Mouse (Mus musculus) midbrain, embryonic 12.5 days (tissue): ENCODE measurements at regions not wholly inside any gene's neighbourhood (a gene's known extent, or its start where the extent isn't known, plus 50 kb on each side); places are given as distances from the start of the nearest gene placed in this dataset.
"Not testable (repeated sequence)": the region's sequence is repeated elsewhere in the genome, so short reads cannot be mapped to it uniquely, and the experiment has no call there.

ENCODE experiments used
- ATAC-seq: fragments of 200-750 bp; cut with Nextera tagmentation; 2 replicates; pipeline ENCODE4 v1.8.0; 2017; ENCODE audit warnings: low read depth, moderate TSS enrichment, moderate library complexity; ENCODE audit not compliant: low FRiP score
- H3K27ac ChIP-seq: fragments of 300-500 bp; sonication (generic); replicated peaks from 2 replicates; pipeline ENCODE4 v1.5.1; 2016; ENCODE audit warnings: mild to moderate bottlenecking
- H3K27me3 ChIP-seq: fragments of 300-500 bp; sonication (generic); 2 replicates; pipeline ENCODE4 v1.6.1; 2016; ENCODE audit warnings: mild to moderate bottlenecking
- H3K36me3 ChIP-seq: fragments of 300-500 bp; sonication (generic); 2 replicates; pipeline ENCODE4 v1.6.1; 2016
- H3K4me1 ChIP-seq: fragments of 300-500 bp; sonication (generic); 2 replicates; pipeline ENCODE4 v1.6.1; 2016
- H3K4me2 ChIP-seq: fragments of 300-500 bp; sonication (generic); replicated peaks from 2 replicates; pipeline ENCODE4 v1.6.1; 2016; ENCODE audit warnings: mild to moderate bottlenecking, moderate library complexity
- H3K4me3 ChIP-seq: fragments of 300-500 bp; sonication (generic); 2 replicates; pipeline ENCODE4 v1.5.1; 2016; ENCODE audit warnings: mild to moderate bottlenecking
- H3K9ac ChIP-seq: fragments of 300-500 bp; sonication (generic); replicated peaks from 2 replicates; pipeline ENCODE4 v1.6.1; 2016; ENCODE audit warnings: mild to moderate bottlenecking, moderate library complexity
- H3K9me3 ChIP-seq: fragments of 300-500 bp; sonication (generic); 2 replicates; pipeline ENCODE4 v1.6.1; 2016; ENCODE audit warnings: mild to moderate bottlenecking
- WGBS: fragments of 180-500 bp; shearing (Covaris S2); methylation state at CpG from one replicate; pipeline ENCODE4 v1.1.7; 2016; 5-methylcytosine and 5-hydroxymethylcytosine counted together

DNA sequence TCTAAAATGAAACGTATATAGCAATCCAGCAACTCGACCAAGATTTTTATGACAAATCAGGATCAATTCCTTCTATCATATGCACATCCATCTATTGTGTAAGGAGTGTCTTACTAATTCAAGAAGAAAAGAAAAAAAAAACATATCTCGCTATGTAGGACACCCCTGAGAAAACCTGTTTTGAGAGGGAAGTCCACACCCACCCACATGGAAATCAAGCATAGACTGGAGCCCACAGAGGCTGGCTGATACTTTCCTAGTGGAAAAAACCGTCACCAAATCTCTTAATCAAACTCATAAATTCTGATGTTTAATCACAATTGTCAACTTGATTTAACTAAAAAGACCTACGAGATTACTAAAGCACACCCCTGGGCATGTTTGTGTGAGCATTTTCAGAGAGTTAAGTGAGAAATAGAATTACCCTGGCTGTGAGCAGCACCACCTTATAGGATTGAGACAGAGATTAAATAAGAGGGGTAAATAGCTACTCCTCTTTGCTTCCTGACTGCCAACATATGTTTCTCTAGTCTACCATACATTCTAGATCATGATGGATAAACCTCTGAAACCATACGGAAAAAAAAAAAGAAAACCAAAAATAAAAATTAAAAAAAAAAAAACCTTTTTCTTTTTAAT is 525.9 kb downstream of the Gm10283 start:
- H3K9me3 ChIP-seq, result no peaks in the 10 kb centered on the region
- H3K27ac ChIP-seq, result no peak overlapping the region
- no peak overlapping the region for H3K9ac ChIP-seq
- 81% methylated on average over 6 of the region's 6 CpGs for WGBS
- ATAC-seq, result no peak
- H3K4me2 ChIP-seq, result no peak overlapping the region
- H3K36me3 ChIP-seq, result no peaks in the 10 kb centered on the region
- no peaks in the 10 kb centered on the region for H3K4me1 ChIP-seq
- H3K27me3 ChIP-seq, result no peaks in the 10 kb centered on the region
- no peak overlapping the region for H3K4me3 ChIP-seq

DNA sequence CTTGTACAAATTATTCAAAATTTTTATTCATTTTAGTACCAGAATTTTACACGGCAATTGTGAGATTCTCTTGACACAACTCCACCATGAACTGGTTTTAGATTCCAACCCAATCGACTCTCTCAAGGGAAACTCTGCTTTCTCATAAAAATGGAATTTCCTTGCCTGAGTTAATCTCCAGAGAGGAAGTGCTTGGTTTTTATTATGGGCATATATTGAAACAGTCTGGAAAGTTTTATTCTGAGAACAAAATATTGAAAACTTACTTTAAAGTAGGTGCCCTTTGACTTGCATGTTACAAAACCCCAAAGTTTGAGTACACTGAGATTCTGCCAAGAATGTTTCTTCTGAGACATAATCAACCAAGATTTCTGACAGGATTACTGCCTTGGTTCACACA is 537.6 kb downstream of the Gm10283 start:
- no peaks in the 10 kb centered on the region for H3K4me1 ChIP-seq
- no peaks in the 10 kb centered on the region for H3K27me3 ChIP-seq
- no peak for ATAC-seq
- H3K9me3 ChIP-seq, result no peaks in the 10 kb centered on the region
- no peaks in the 10 kb centered on the region for H3K36me3 ChIP-seq
- no peak overlapping the region for H3K4me3 ChIP-seq
- H3K4me2 ChIP-seq, result no peak overlapping the region
- H3K27ac ChIP-seq, result no peak overlapping the region
- H3K9ac ChIP-seq, result no peak overlapping the region
- 75% methylated on average over 2 of the region's 2 CpGs for WGBS

DNA sequence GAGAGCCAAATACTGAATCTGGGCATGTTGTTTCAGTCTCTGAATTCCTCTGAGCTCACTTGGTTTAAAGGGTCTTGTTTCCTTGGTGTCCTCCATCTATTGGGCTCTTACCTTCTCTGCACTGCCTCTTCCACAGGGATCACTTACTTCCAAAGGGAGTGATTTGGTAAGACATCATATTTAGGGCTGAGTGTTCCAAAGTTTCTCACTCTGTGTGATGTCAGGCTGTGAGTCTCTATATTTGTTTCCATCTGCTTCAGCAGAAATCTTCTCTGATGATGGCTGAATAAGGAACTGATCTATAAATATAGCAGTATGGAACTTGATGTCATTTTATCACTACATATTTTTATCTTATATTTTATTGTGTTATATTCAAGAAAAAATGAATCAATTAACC is 539.8 kb downstream of the Gm10283 start:
- Histone ChIP-seq H3K27me3 (no peaks in the 10 kb centered on the region), H3K4me3 (no peak overlapping the region), H3K4me2 (no peak overlapping the region), H3K36me3 (no peaks in the 10 kb centered on the region), H3K9me3 (no peaks in the 10 kb centered on the region), H3K4me1 (no peaks in the 10 kb centered on the region), H3K9ac (no peak overlapping the region), H3K27ac (no peak overlapping the region)
- no peak for ATAC-seq

DNA sequence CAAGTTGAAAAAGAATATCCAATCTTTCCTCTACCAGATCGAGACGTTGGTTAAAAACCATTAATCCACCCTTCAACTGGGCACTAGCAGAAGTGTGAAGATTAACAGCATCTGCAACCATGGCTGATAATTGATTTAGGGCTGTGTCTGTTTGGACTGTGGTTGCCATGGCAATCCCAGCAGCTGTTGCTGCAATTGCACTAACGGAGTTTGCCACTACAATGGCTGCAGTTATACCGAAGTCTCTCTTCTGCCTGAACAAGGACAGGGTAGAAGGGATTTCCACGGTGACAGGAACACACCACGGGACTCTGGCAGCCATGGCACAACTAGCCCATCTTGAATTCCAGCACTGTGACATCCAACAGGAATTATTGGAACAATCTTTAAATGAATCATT is 549.3 kb downstream of the Gm10283 start:
- H3K27me3 ChIP-seq, H3K9me3 ChIP-seq, H3K27ac ChIP-seq, H3K4me3 ChIP-seq, H3K36me3 ChIP-seq, H3K4me2 ChIP-seq, H3K4me1 ChIP-seq, H3K9ac ChIP-seq: not testable (repeated sequence)
- peak; percentile 41; the same call in 1 of the 2 replicates for ATAC-seq
- WGBS, result 60% methylated on average over 6 of the region's 6 CpGs

DNA sequence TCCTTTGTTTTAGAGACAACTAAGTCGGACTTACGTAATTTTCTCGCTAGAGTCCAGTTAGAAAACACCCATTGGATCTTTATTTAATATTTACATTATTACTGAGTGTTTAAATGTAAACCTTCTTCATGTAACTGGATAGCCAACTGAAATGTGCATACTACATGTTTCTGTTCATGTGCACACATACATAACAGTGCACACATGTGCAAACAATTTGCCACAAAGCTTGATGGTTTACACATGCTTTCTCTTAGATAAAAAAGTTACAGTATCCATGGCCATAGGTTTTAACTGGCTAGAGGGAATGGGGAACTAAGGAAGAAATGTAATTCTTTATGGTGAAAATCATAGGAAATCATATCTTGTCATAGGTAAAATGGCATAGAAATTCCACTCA is 596.2 kb downstream of the Gm10283 start:
- no peaks in the 10 kb centered on the region for H3K4me1 ChIP-seq
- ATAC-seq, result no peak
- H3K9ac ChIP-seq, result no peak overlapping the region
- H3K4me3 ChIP-seq, result no peak overlapping the region
- no peak overlapping the region for H3K4me2 ChIP-seq
- no peaks in the 10 kb centered on the region for H3K27me3 ChIP-seq
- 96% methylated on average over 3 of the region's 3 CpGs for WGBS
- H3K9me3 ChIP-seq, result no peaks in the 10 kb centered on the region
- H3K36me3 ChIP-seq, result no peaks in the 10 kb centered on the region
- no peak overlapping the region for H3K27ac ChIP-seq
